Mouse (Mus musculus) liver, embryonic 12.5 days (tissue): ENCODE data around the gene Tsx. TPM values are rescaled to one million over a fixed set of nuclear protein-coding genes. Genes with fewer than 3 reads are reported as not detected.
A peak's percentile ranks its signal among the peaks of the same experiment; 100 is the strongest.

ENCODE experiments used
- ATAC-seq: fragments of 200-750 bp; cut with Nextera tagmentation; 2 replicates; pipeline ENCODE4 v1.8.0; 2017; ENCODE audit warnings: moderate number of reproducible peaks, mild to moderate bottlenecking, moderate library complexity
- H3K27ac ChIP-seq: fragments of 300-500 bp; sonication (generic); 2 replicates; pipeline ENCODE4 v1.5.1; 2016; ENCODE audit warnings: mild to moderate bottlenecking
- H3K27me3 ChIP-seq: fragments of 300-500 bp; sonication (generic); replicated peaks from 2 replicates; pipeline ENCODE4 v1.6.1; 2016; ENCODE audit warnings: mild to moderate bottlenecking, moderate library complexity
- H3K36me3 ChIP-seq: fragments of 300-500 bp; sonication (generic); 2 replicates; pipeline ENCODE4 v1.6.1; 2016; ENCODE audit warnings: mild to moderate bottlenecking, moderate library complexity
- H3K4me1 ChIP-seq: fragments of 300-500 bp; sonication (generic); 2 replicates; pipeline ENCODE4 v1.6.1; 2016
- H3K4me2 ChIP-seq: fragments of 300-500 bp; sonication (generic); 2 replicates; pipeline ENCODE4 v1.6.1; 2016; ENCODE audit warnings: mild to moderate bottlenecking, moderate library complexity
- H3K4me3 ChIP-seq: fragments of 300-500 bp; sonication (generic); 2 replicates; pipeline ENCODE4 v1.5.1; 2016; ENCODE audit warnings: mild to moderate bottlenecking, moderate library complexity
- H3K9ac ChIP-seq: fragments of 300-500 bp; sonication (generic); 2 replicates; pipeline ENCODE4 v1.6.1; 2016; ENCODE audit warnings: mild to moderate bottlenecking, moderate library complexity
- H3K9me3 ChIP-seq: fragments of 300-500 bp; sonication (generic); replicated peaks from 2 replicates; pipeline ENCODE4 v1.6.1; 2016; ENCODE audit warnings: mild to moderate bottlenecking, moderate library complexity
- WGBS: fragments of 180-500 bp; shearing (Covaris S2); methylation state at CpG from one replicate; pipeline ENCODE4 v1.1.7; 2016; ENCODE audit not compliant: insufficient replicate concordance; 5-methylcytosine and 5-hydroxymethylcytosine counted together
- polyA plus RNA-seq: library from polyadenylated mRNA; unstranded; fragments of >200 nt; fragmentation: Nextera tagmentation; extraction: Ambion mirVana; gene quantifications from 2 replicates; pipeline ENCODE4 v1.2.1, GENCODE M21; 2016

Gene Tsx
- not detected in 2 replicates for polyA plus RNA-seq

DNA sequence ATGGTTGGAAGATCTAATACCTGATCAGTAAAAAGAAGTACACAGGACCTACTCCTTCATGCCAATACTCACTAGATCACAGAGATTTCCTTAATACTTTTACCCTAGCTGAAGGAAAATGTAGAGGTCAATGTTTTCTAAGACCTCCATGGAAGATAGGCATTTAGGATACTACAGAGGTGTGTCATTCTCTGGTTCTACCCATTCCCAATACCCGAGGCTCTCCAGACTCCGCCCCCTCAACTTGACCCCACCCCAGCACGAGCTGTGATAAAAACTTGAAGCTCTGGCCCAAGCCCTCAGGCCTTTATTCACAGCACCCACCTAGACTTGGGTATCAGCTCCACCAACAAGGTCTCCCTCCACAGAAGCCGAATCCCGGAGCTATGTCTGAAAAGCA lies at the start of gene Tsx:
Gene Tsx (plus strand): TSS at position 301 of the 400 bp plus-strand sequence.
- Histone ChIP-seq H3K4me1 (no peaks in the 10 kb centered on the region), H3K36me3 (no peaks in the 10 kb centered on the region), H3K27me3 (peaks cover 49% of the 10 kb centered on the region), H3K27ac (no peak within 1 kb of the TSS), H3K9ac (no peak within 1 kb of the TSS), H3K9me3 (no peaks in the 10 kb centered on the region), H3K4me3 (no peak within 1 kb of the TSS), H3K4me2 (no peak within 1 kb of the TSS)
- no peak for ATAC-seq
- 67% methylated on average over 5 of the region's 5 CpGs for WGBS

GRCm38 (mm10) chrX:103366201-103366600 lies 48.1 kb upstream of the Tsx start:
- ATAC-seq, result no peak
- Histone ChIP-seq H3K9me3 (no peaks in the 10 kb centered on the region), H3K4me3 (no peak overlapping the region), H3K4me2 (no peak overlapping the region), H3K27ac (no peak overlapping the region), H3K36me3 (no peaks in the 10 kb centered on the region), H3K4me1 (no peaks in the 10 kb centered on the region), H3K27me3 (0 out of 2 replicates have a peak, but pooled peaks cover 16% of the 10 kb centered on the region), H3K9ac (no peak overlapping the region)
- 58% methylated on average over 5 of the region's 5 CpGs for WGBS

- no peak for ATAC-seq
- Histone ChIP-seq H3K4me1 (no peaks in the 10 kb centered on the region), H3K9ac (no peak overlapping the region), H3K36me3 (no peaks in the 10 kb centered on the region), H3K27me3 (0 out of 2 replicates have a peak, but pooled peaks cover 16% of the 10 kb centered on the region), H3K4me2 (no peak overlapping the region), H3K27ac (no peak overlapping the region), H3K4me3 (no peak overlapping the region), H3K9me3 (no peaks in the 10 kb centered on the region)
- 72% methylated on average over 3 of the region's 3 CpGs for WGBS
Observed at GRCm38 (mm10) chrX:103368650-103369049, 45.6 kb upstream of the Tsx start.

GRCm38 (mm10) chrX:103371221-103371620 lies 43.0 kb upstream of the Tsx start:
- Histone ChIP-seq H3K27ac (no peak overlapping the region), H3K4me2 (no peak overlapping the region), H3K9ac (no peak overlapping the region), H3K4me3 (no peak overlapping the region), H3K36me3 (no peaks in the 10 kb centered on the region), H3K27me3 (peaks cover 20% of the 10 kb centered on the region; the same call in 1 of the 2 replicates), H3K9me3 (no peaks in the 10 kb centered on the region), H3K4me1 (no peaks in the 10 kb centered on the region)
- no peak for ATAC-seq
- 35% methylated on average over 2 of the region's 2 CpGs for WGBS

DNA sequence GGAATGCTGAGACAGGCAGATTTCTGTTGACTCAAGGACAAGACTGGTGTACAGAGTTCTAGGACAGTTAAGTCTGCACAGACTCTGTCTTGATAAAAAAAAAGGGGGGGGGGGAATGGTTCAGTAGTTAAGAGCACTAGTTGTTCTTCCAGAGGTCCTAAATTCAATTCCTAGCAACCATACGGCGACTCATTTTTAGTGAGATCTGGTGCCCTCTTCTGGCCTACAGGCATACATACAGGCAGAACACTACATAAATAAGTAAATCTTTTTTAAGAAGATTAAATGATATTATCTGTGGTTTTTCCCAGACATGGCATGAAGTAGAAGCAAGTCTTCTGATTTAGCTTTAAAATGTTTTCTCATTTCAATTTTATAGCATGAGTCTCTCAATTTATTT lies 42.6 kb upstream of the Tsx start:
- ATAC-seq, result no peak

DNA sequence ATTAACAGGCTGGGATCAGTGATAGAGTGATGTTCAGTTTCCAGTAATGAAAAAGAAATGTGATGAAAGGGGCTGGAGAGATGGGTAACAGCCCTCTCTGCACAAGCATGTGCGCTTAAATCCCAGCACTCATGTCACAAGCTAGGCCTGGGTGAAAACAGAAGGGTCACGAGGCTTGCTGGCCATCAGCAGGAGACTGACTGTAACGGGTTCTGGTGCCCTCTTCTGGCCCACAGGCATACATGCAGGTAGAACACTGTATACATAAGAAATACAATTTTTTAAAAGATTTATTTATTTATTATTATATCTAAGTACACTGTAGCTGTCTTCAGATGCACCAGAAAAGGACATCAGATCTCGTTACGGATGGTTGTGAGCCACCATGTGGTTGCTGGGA lies 40.0 kb upstream of the Tsx start:
- WGBS, result 65% methylated on average over 5 of the region's 5 CpGs
- H3K36me3 ChIP-seq, result no peaks in the 10 kb centered on the region
- H3K9me3 ChIP-seq, result no peaks in the 10 kb centered on the region
- no peak overlapping the region for H3K4me2 ChIP-seq
- H3K4me3 ChIP-seq, result no peak overlapping the region
- no peak for ATAC-seq
- H3K4me1 ChIP-seq, result no peaks in the 10 kb centered on the region
- H3K9ac ChIP-seq, result no peak overlapping the region
- no peak overlapping the region for H3K27ac ChIP-seq
- H3K27me3 ChIP-seq, result peaks cover 24% of the 10 kb centered on the region; the same call in 1 of the 2 replicates

More for the DNA sequence above, 42.6 kb upstream of the Tsx start:
- Histone ChIP-seq H3K36me3 (no peaks in the 10 kb centered on the region), H3K9ac (no peak overlapping the region), H3K27me3 (peaks cover 20% of the 10 kb centered on the region; the same call in 1 of the 2 replicates), H3K4me2 (no peak overlapping the region), H3K27ac (no peak overlapping the region), H3K4me1 (no peaks in the 10 kb centered on the region), H3K9me3 (no peaks in the 10 kb centered on the region), H3K4me3 (no peak overlapping the region)
- 14% methylated on average over 2 of the region's 2 CpGs for WGBS

GRCm38 (mm10) chrX:103384528-103384927 lies 29.7 kb upstream of the Tsx start:
- H3K27ac ChIP-seq, result no peak overlapping the region
- peaks cover 29% of the 10 kb centered on the region; the same call in 1 of the 2 replicates for H3K27me3 ChIP-seq
- no peak overlapping the region for H3K4me2 ChIP-seq
- H3K4me3 ChIP-seq, result no peak overlapping the region
- H3K4me1 ChIP-seq, result no peaks in the 10 kb centered on the region
- WGBS, result 67% methylated on average over 3 of the region's 3 CpGs
- no peak overlapping the region for H3K9ac ChIP-seq
- ATAC-seq, result no peak
- no peaks in the 10 kb centered on the region for H3K36me3 ChIP-seq
- H3K9me3 ChIP-seq, result no peaks in the 10 kb centered on the region

- no peak for ATAC-seq
Observed at GRCm38 (mm10) chrX:103388131-103388530, 26.1 kb upstream of the Tsx start.

DNA sequence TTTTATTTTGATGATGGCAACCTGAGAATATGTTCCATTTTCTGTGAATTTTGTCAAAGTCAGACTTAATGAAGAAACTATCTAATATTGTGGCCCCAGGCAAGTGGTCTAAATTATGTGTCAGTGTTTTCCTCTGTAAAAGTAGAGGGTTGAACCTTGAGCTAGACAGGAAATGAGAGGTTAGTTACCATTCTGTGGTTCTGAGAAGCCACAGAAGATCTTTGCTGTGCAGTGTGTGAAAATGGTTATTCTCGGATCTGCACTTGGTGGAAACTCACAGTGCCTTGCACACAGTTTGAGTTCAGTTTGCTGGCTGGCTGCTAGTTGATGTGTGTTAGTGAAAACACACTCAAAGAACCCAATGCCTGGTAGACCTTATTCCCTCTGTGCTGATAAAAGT lies 20.4 kb upstream of the Tsx start:
- H3K27me3 ChIP-seq, result peaks cover 19% of the 10 kb centered on the region; the same call in 1 of the 2 replicates
- ATAC-seq, result no peak

More at GRCm38 (mm10) chrX:103388131-103388530, 26.1 kb upstream of the Tsx start:
- 79% methylated on average over 3 of the region's 3 CpGs for WGBS
- no peak overlapping the region for H3K4me2 ChIP-seq
- no peak overlapping the region for H3K27ac ChIP-seq
- peaks cover 26% of the 10 kb centered on the region; the same call in 1 of the 2 replicates for H3K27me3 ChIP-seq
- H3K4me3 ChIP-seq, result no peak overlapping the region
- no peaks in the 10 kb centered on the region for H3K4me1 ChIP-seq
- no peak overlapping the region for H3K9ac ChIP-seq
- H3K36me3 ChIP-seq, result no peaks in the 10 kb centered on the region
- no peaks in the 10 kb centered on the region for H3K9me3 ChIP-seq

GRCm38 (mm10) chrX:103405021-103405420 lies 9.2 kb upstream of the Tsx start:
- Histone ChIP-seq H3K4me2 (peak overlapping the region; percentile 18), H3K4me3 (no peak overlapping the region), H3K4me1 (peaks cover 5% of the 10 kb centered on the region; the same call in 1 of the 2 replicates), H3K9me3 (no peaks in the 10 kb centered on the region), H3K27ac (no peak overlapping the region), H3K9ac (no peak overlapping the region), H3K27me3 (peaks cover 35% of the 10 kb centered on the region), H3K36me3 (no peaks in the 10 kb centered on the region)
- ATAC-seq, result peak; percentile 68
- WGBS, result 30% methylated on average over 13 of the region's 13 CpGs

More for the DNA sequence above, 20.4 kb upstream of the Tsx start:
- H3K36me3 ChIP-seq, result no peaks in the 10 kb centered on the region
- no peak overlapping the region for H3K4me3 ChIP-seq
- H3K9ac ChIP-seq, result no peak overlapping the region
- no peak overlapping the region for H3K27ac ChIP-seq
- H3K4me2 ChIP-seq, result no peak overlapping the region
- no peaks in the 10 kb centered on the region for H3K4me1 ChIP-seq
- WGBS, result 20% methylated on average over 1 of the region's 1 CpGs
- H3K9me3 ChIP-seq, result no peaks in the 10 kb centered on the region

DNA sequence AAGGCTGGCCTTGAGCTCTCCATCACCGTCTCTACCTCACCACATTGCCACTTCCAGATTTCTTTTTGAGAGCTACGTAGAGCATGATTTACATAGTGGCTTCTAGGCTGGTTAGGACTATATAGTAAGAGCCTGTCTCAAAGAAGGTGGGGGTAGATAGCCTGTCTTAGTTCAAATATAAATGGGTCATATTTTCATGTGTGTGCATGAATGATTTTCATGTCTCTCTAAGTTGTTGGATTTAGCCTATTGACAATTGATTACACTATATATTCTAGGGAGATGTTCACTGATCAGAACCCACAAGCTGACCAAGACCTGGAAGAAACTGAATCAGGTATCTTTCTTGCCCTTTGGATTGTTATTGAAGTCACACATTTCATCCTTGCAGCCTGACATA lies 7.4 kb downstream of the Tsx start, which contains the start of gene Gm26992:
Gene Gm26992 (plus strand): TSS at position 301 of the 400 bp plus-strand sequence.
- ATAC-seq, result no peak
- Histone ChIP-seq H3K4me3 (no peak within 1 kb of the TSS), H3K27ac (no peak within 1 kb of the TSS), H3K9me3 (no peaks in the 10 kb centered on the region), H3K4me1 (no peaks in the 10 kb centered on the region), H3K4me2 (no peak within 1 kb of the TSS), H3K36me3 (no peaks in the 10 kb centered on the region), H3K27me3 (peaks cover 25% of the 10 kb centered on the region), H3K9ac (no peak within 1 kb of the TSS)
- 62% methylated on average over 2 of the region's 2 CpGs for WGBS

DNA sequence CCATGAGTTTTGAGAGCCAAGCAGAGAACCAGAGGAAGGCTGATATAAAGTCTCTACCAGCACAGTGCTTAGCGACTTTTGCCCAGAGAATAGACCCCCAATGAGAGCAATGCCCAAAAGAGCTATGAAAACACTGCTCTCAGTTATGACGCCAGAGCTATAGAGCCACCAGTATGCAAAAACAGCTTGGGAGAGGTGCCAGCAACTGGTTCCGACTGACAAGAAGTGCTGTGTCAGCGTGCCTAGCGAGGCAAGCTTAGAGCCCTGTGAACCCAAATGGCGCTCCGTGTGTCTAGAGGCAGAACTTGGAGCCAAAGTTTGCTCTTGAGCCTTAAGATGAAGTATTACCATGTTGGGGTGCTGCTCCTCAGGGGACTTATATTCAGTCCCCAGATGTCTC lies 13.4 kb downstream of the Tsx start:
- Histone ChIP-seq H3K27me3 (peaks cover 37% of the 10 kb centered on the region), H3K4me3 (no peak overlapping the region), H3K36me3 (no peaks in the 10 kb centered on the region), H3K4me1 (no peaks in the 10 kb centered on the region), H3K9me3 (no peaks in the 10 kb centered on the region), H3K9ac (no peak overlapping the region), H3K4me2 (no peak overlapping the region), H3K27ac (no peak overlapping the region)
- ATAC-seq, result no peak
- 66% methylated on average over 7 of the region's 7 CpGs for WGBS

- WGBS, result 57% methylated on average over 7 of the region's 7 CpGs
- Histone ChIP-seq H3K9ac (no peak overlapping the region), H3K36me3 (no peaks in the 10 kb centered on the region), H3K27me3 (peaks cover 53% of the 10 kb centered on the region), H3K9me3 (no peaks in the 10 kb centered on the region), H3K4me3 (no peak overlapping the region), H3K27ac (no peak overlapping the region), H3K4me2 (no peak overlapping the region), H3K4me1 (no peaks in the 10 kb centered on the region)
- ATAC-seq, result no peak
Observed at GRCm38 (mm10) chrX:103432293-103432692, 18.0 kb downstream of the Tsx start.
